Mouse (Mus musculus) WW6 (cell line): ENCODE measurements at regions not wholly inside any gene's neighbourhood (a gene's known extent, or its start where the extent isn't known, plus 50 kb on each side); places are given as distances from the start of the nearest gene placed in this dataset.

Experiments
- DNase-seq: peaks from one replicate; pipeline ENCODE4 v3.0.0-alpha.2; 2013; ENCODE audit warnings: low read depth, low spot score

DNA sequence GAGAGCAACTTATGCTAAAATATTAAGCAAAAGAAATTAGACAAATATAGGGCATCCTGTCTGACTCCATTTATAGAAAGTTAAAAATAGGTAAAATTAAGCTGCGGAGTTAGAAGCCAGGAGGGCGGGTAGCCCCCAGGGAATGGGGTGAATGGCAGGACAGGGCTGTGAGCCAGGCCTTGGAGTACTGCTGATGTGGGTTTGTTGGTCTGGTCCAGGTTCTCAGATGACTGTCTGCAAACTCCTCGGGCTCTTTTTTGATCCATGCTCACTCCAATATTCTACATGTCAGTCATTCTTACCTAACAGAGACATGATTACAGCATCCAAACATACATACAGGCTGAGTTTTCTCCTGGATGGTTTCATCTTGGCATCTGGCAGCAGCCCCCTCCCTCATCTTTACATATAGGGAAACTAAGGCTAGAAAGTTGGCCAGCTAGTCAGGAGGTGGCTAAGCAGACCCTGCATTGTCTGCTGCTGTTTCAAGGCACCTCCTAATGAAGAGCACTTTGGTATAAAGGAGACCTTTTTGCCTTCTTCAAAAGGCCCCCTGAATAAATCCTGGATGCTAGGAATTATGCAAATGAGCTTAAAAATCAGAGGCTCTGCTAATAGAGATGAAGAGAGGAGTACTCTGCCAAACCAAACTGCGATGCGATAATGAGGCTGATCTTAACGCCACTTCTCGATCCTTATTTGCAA lies 354.4 kb downstream of the Xylt1 start:
- no peak for DNase-seq

DNA sequence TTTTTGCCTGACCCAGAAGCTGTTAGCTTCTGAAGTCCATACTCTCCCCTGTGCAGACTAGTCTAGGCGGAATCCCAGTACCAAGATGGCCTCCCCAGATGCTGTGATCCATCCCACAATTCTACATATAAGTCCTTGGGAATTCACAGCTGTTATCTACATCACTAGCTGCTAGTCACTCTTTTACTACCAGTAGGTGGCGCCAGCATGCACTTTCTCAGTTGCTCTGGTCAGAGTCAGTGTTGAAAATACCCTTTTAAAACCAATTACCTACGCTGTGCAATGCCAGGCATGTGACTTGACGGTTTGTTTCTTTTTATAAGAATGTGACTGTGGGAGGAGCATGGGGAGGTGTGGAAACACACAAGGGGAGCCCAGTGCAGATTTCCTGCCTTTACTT lies 348.3 kb downstream of the Xylt1 start:
- DNase-seq = no peak
